Mouse (Mus musculus) C2C12 (cell line): ENCODE data around the gene Arf1.
"Not testable (repeated sequence)": the region's sequence is repeated elsewhere in the genome, so short reads cannot be mapped to it uniquely, and the experiment has no call there.

Experiments used
- CEBPB ChIP-seq: IDR thresholded peaks from one replicate; pipeline ENCODE4 v1.6.1; 2011; ENCODE audit warnings: low read depth, mild to moderate bottlenecking, control low read depth, moderate library complexity
- CTCF ChIP-seq: IDR thresholded peaks from one replicate; pipeline ENCODE4 v1.5.1; 2011; ENCODE audit not compliant: control insufficient read depth, insufficient read depth, insufficient read length
- FOSL1 ChIP-seq: IDR thresholded peaks from one replicate; pipeline ENCODE4 v1.8.0; 2011; ENCODE audit warnings: mild to moderate bottlenecking, low read length; ENCODE audit not compliant: poor library complexity, insufficient read depth, severe bottlenecking
- MAX ChIP-seq: IDR thresholded peaks from one replicate; pipeline ENCODE4 v1.6.1; 2011; ENCODE audit warnings: mild to moderate bottlenecking, control low read depth
- MYOD1 ChIP-seq: IDR thresholded peaks from one replicate; pipeline ENCODE4 v1.6.1; 2011; ENCODE audit warnings: low read depth; ENCODE audit not compliant: control insufficient read depth, insufficient read length
- MYOG ChIP-seq: IDR thresholded peaks from one replicate; pipeline ENCODE4 v1.6.1; 2011; ENCODE audit not compliant: control insufficient read depth, insufficient read length; ENCODE audit errors: extremely low read depth
- USF1 ChIP-seq: IDR thresholded peaks from one replicate; pipeline ENCODE4 v1.6.1; 2011; ENCODE audit warnings: low read depth, mild to moderate bottlenecking, control low read depth, moderate library complexity

GRCm38 (mm10) chr11:59212320-59212719 is 15.8 kb downstream of the Arf1 start:
- not testable (repeated sequence) for TF ChIP-seq CTCF, MYOD1, USF1, MYOG, MAX, FOSL1, CEBPB
